Mouse (Mus musculus): ENCODE measurements around the gene Rab31.

The Rab31 gene

DNA sequence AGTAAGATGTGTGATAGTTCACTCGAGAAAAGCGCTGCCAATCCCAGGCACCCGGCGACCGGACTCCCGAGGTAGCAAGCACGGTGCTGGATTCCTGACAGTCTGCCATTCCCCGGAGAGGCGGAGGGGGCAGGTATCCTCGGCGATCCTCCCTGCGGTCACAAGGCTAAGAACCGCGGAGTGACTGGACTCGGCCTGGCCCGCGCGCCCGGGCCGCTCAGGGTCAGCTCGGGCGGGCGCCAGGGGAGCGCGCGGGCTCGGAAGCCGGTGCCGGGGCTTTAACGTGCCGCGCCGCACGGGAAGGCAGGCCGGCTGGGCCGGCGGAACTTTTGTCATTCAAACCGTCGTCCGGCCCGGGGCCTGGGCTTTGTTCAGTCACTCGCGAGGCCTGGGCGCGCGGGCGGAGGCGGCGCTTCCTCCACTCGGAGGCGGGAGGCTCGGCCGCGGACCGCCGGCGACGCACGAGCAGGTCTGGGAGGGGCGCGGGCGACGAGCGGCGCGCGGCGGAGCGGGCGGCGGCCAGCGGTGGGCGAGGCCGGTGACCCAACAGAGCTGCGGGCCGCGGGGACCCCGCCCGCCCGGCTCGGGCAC lies 10.1 kb upstream of the Rab31 start, which contains the start of gene Ppp4r1:
Gene Ppp4r1 (plus strand): TSS at position 23 of the 591 bp plus-strand sequence.
- peak; percentile 88 to 94 for DNase-seq

DNA sequence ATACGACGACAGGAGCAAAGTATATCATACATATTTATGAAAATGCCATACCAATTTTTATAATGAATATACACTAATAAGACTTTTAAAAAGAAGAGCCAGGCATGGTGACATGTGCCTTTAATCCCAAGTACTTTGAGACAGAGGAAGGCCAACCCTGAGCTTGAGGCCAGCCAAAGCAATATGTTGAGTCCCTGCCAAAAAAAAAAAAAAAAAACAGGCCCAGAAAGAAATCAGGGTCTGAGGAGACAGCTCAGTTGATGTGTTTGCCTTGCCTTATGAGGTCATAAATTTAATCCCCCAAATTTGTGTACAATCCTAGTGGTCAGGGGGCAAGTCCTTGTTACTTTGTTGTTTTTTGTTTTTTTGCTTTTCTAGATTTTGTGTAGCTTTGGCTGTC lies 8.4 kb upstream of the Rab31 start:
- no peak for DNase-seq

DNA sequence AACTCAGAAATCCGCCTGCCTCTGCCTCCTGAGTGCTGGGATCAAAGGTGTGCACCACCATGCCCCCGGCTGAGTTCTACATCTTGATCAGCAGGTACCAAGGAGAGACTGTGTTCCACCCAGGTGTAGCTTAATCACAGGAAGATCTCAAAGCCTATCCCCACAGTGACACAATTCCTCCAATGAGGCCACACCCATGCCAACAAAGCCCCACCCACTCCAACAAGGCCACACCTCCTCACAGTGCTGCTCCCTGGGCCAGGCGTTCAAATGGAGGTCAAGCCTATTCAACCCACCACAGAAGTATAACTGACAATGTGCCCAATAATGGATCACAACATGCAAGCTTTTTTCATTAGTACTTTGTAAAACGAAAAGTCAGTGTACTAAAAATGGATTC lies 4.9 kb upstream of the Rab31 start:
- DNase-seq, result no peak

DNA sequence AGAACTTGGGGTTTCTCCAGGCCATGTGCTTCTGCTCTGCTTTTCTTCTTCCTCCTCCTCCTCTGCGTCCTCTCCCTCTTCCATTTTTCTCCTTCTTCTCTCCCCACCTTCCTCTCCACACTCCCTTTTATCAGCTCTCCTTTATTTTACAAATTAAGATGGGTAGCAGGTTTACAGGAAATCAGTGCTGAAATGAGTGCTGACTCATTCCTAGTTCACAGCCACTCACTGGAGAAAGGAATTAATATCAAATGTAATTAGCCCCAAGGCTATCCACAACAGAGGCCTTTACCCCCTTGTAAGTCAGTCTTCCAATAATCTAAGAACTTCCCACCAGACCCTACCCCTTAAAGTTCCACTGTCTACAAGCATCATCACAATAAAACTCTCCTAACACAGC lies 3.7 kb upstream of the Rab31 start:
- DNase-seq, result no peak

DNA sequence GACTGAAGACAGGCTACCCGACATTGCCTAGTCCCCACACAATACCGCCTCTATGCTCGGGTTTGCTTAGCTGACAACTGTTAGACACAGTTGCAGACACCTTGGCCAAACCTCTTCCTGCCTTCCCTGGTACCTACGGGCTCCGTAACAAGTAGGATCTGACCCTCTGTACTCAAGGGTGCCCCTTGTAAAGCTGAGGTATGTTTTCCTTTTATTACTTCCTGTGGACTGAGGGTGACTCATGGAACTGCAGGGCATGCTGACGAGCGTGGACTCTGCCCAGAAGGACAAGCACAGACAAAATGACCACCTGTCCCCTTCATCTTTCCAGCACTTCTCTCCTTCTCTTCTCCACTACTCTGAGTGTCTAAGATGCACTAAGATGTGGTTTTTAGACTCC lies 1.9 kb upstream of the Rab31 start:
- no peak for DNase-seq

DNA sequence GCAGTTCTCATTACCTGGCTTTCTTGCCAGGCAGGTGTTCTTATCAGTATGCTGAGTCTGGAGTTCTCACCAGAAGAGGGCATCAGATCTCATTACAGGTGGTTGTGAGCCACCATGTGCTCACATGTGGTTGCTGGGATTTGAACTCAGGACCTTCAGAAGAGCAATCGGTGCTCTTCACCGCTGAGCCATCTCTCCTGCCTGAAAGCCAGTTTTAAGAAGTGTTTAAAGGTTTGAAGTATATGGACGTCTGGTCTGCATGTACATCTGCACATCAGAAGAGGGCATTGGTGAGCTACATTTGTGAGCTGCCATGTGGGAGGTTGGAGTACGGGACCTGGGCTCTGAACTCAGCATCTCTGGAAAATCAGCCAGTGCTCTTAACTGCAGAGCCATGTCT lies 1.1 kb upstream of the Rab31 start:
- DNase-seq, result no peak

DNA sequence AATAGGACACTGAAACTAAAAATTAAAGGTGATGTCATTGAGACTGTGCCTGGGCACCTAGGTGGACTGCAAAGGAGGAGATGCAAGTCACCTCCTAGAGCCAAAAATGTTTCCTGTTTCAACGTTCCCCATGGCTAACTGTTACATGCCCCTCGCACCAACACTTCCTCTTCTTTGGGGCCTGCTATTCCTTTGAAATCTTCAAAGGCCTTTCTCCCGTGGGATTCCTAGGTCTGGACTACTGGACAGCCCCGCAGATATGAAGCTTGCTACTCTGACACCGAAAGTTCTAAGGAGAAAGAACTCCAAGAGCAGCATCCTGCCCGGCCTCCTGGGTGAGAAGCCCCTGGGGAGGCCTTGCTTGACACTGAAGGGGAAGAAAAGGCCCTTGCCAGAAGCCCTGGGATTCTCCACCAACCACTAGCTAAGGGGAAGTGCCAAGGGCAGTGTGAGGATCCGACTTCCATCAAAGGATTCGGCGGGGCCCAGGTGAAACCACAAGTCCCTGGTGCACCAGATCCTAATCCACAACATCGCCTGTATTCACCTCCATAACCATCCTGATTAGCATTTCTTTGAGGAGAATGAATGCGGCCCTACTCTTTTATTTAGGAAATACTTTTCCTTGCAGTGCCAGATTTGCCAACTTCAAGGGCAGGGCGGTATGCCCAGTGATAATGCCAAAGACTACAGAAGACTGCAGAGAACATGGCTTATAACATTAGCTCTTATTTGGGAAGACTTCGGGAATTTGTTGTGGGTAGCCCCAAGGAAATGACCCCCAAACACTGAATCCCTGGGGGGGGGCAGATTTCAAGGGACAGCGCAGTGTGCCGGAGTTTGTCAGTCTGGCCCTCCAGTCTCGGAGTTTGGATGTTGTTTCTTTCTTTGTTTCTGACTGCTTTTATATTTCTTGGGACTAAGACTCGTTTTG lies 1.3 kb downstream of the Rab31 start:
- peak in 1 of 2 experiments; percentile 26 for DNase-seq

DNA sequence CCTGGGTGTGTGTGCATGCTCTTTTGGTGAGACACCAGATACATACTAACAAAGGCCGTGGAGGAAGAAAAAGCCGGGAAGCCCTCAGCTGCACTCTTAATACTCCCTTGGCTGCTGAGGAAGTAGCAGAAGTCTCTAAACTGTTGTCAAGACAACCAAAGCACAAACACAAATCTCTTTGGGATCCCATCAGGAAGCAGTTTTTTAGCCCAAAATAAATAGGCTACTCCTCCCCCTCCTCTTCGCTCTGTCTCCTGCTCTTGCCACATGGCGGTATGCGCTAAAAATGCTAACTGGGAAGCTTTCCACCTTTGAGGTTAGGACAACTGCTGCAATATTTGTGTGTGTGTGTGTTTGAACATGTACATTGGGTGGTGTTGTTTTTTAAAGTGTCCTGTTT lies 4.1 kb downstream of the Rab31 start:
- peak in 1 of 2 experiments; percentile 24 for DNase-seq

DNA sequence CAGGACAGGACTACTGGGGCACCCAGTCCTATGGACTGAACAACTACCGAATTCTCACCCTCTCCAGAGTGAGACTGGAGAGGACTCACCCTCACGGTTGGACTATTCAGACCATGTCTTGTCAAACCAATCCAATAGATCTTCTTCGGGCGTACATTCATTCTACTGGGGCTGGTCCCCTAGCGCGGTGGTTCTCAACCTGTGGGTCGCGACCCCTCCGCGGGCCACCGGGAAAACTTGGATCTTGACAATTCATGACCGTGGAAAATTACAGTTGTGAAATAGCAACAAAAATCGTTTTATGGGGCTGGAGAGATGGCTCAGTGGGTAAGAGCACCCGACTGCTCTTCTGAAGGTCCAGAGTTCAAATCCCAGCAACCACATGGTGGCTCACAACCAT lies 9.3 kb downstream of the Rab31 start:
- no peak for DNase-seq

DNA sequence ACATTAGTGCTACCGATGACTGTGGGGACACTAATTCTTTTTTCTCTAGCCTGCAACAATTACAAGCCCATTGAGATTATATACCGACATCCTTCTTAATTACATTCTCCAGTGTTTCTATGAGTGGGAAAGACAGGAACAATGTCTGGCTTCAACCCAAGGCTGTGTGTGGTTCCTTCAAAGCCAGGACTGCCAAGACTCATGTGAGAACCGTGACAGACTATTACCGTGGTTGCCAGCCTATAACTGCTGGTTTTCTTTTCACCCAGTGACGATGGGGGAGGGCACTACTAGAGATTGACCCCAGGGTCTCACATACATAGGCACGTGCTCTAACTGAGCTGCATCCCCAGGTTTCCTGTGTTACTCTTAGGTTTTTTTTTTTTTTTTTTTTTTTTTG lies 15.4 kb downstream of the Rab31 start:
- DNase-seq, result no peak

DNA sequence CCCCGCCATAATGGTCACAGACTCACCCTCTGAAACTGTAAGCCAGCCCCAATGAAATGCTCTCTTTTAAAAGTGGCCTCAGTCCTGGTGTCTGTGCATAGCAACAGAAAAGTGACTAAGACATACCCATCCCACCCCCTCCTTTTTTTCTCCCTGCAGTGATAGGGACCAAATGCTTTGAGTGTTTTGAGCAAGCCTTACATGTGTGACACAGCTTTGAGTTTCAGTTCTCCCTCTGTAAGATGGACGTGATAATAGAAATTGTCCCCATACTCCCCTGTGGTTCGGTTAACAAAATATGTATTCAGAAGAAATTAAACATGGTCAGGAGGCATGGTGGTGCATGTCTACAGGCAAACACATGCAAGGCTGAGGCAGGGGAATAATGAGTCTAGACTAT lies 16.7 kb downstream of the Rab31 start:
- no peak for DNase-seq

DNA sequence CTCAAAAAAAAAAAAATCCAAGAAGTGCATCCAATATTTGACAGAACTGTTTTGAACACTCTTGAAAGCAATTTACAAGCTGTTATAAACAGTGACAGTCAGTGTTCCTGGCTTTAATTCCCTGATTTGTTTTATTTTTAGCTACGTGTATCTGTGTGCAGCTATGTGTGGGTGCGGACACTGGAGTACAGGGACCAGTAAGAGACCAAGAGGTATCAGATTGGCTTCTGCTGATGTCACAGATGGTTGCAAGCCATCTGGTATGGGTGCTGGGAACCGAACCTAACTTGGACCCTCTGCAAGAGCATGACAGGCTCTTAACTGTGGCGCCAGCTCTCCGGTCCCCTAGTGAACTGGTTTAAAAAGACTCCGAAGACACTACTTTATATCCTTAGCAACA lies 19.4 kb downstream of the Rab31 start:
- DNase-seq, result no peak

DNA sequence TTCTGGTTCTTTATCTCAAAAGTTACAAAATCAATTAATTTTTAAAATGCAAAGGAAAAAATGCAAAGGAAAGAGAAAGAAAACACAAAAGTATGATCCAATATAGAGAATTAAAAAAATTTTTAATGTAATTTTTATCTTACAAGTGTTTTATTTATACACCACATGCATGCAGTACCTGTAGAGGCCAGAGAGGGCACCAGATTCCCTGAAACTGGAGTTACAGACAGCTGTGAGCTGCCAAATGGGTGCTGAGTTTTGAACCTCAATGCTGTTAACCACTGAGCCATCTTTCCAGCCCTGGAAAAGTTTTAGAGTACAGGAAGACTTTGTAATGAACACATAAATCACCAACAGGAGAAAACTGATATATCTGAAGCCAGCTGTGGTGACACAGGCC lies 22.3 kb downstream of the Rab31 start:
- no peak for DNase-seq

DNA sequence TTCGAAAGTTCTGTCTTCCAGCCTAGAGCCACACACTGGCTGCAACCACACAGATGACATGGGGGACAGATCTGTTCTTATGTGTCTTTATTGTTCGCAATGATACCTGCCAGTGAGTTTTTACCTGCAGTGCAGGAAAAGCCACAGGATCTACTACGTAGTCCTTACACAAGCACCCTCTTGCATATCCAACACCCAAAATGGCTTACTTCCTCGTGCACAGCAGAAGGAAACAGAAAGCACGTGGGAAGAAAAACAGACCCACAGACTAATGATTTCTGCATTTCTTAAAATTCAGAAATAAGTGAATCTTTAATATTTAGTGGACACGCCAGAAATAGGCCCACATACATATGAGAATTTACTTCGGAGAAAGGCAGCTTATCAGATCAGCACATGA lies 22.7 kb downstream of the Rab31 start:
- DNase-seq, result no peak

DNA sequence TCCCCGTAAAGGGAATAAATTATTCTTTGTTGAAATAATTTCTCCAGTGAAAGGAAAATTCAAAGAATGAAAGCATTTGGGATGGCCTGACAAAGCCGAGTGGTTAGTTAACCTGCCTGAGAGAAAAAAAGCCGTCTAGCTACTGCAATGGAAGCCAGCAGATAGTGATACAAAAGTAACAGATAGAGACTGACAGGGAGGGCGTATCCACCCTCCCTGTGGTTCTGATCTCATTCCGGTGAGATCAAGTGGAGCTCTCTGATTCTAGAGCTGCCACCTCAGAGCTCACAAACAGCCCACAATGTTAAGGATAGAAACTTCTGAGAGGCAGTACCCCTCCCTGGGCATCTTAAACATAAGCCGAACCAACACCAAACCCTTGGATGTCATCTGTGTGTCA lies 23.6 kb downstream of the Rab31 start:
- no peak for DNase-seq

DNA sequence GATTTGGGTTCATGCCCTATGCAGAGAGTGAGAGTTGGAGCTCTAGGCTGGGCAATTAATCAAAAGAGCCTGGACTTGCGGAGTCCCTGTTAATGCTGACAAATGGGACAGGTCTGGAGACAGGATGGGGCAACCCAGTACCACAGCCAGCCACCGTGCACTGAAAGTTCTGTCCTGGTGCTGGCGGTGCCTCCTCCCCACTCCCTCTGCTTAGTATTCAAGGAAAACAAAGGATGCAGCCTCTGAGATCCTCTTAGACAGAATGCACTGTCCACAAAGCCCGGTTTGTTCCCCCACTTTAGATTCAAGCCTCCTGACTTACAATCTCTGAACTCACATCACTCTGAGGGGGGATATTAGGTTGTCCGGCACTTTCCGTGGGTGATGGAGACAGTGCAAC lies 26.2 kb downstream of the Rab31 start:
- no peak for DNase-seq

DNA sequence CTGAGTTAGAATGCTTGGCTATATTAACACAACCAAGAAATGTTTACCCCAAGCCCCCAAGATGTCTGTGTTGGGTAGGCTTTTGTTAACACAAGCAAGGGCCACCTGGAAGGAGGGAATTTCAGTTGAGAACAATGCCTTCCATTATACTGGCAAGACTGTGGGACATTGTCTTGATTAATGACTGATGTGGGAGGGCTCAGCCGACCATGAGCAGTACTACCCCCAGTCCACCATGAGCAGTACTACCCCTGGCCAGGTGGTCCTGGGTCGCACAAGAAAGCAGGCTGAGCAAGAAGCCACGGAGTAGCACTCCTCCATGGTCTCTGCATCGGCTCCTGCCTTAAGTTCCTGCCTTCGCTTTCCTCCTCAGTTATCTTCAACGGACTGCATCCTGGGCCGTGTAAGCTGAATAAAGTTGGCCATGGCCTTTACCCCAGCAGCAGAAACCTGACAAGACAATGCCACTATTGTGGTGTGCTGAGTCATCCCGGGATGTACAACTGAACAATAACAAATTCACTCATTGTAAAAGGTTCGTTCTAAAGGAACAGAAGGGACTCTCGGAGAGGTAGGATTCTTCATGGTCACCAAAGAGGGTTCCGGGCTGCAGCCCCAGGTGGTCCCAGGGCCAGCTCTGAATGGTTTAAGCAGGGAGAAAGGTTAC lies 28.8 kb downstream of the Rab31 start:
- no peak for DNase-seq

DNA sequence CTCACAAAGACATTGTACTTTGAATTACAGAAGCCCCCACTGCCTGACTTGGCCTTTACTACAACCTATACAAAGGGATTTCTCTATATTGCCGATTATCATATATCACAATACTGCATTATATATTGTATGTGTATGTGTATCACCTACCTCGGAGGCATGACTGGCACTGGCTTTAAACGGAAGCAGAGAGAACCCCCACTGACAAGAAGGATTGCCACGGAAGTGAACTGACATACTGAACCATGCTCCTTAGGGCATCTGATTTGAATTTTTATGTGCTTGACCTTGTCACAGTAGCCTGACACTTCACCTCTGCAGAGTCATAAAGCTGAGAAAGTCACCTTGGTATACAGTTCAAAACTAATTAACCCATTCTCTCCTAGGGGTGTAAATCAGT lies 29.6 kb downstream of the Rab31 start:
- DNase-seq, result no peak

DNA sequence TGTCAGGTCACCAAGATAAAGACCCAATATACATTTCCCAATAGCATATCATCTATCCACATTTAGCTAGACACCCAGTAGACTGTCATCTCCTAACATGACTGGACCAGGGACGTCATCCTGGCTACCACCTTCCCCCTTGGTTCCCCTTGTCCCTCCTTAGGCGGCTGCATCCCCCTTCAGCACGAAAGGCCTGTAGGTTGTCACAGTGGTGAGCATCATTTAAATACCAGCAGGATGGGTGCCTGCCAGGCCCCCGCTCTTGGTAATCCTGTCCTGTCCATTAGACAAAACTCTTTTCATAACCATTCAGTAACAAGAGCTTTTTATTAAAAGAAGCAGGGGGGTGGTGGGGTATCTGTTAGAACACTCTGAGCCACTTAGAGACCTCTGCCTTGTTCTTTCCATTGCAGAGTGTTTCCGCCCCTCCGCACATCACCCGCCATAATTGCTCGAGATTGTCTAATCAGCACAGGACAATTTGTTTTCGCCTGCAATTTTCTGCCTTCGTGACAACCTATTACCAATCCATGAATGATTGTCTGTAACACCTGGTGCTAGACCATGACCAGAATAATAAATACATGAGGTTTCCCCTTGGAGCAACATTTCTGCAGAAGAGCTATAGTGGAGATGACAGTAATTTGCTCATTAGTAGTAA lies 30.2 kb downstream of the Rab31 start:
- DNase-seq, result no peak

DNA sequence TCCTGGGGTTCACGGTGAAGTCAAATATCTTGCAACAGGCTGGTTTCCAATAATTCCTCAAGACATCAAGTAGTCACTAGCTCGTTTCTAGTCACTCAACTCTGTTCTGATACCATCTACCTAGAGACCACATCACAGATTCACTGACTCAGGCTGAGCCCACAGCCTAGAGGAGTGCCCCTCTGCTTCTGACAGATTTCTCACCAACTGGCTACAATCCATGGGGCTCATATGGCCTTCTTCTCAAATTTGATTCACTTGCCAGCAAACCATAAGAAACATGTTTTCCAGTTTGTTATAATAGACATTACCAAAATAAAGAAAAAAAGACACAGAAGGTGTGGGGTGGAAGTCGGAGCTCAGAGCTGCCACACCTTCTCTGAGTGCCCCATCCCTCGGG lies 31.0 kb downstream of the Rab31 start:
- DNase-seq, result no peak

DNA sequence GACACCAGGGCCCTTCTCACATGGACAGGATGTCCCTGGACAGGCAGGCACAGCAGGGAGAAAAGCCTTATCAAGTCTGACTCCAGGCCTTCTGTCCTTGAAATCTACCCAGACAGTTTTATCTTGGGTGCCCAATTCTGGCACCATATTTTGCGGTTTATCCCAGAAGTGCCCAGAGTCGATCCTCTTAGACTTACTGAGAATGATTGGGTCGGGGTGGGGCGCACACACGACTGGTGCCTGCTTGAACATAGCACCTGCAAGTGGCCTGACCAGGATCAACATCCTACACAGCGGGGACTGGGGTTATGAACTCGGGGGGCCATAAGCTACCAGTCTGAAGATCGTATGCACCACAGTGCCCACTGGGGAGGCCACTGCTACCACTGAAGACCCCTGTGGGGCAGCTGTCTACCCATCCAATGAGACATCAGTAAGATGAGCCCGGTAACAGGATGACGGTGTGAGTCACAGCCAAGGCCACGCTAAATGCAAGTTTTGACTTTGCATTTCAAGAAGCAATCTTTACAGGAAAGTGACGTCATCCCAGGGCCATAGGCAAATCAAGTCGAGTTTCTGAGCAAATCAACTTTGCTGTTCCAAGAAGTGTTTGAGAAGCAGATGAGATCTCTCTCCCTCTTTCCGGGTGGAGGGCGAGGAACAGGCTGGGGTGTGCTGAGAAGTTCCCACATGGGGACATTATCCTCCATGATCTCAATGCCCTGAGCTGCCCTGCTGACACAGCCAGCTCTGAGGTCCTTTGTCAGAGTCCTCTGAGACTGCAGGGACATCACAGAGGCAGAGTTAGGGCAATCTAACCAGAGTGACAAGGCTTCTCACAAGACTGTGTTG lies 32.5 kb downstream of the Rab31 start:
- DNase-seq, result no peak

DNA sequence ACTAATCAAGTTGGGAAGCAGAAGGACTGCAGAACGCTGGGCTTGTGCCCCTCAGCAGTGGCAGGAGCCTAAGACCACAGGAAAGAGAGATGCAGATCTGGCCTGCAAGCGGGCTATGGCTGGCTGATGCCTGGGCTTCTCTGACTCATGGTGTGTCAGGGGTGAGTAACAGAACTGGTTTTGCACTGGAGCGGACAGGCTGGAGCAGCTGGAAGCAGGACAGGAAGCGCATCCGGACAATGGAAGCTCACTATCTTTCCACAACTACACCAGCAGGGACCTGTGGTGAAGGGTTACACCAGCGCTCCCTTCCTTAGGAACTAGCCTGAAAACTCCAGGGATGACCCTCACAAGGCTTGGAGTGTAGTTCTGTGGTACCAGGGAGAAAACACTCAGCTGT lies 34.9 kb downstream of the Rab31 start:
- peak; percentile 41 to 64 for DNase-seq
